11 mouse cellular contexts compared by ENCODE assay signal in genomic region chr1:14464788-14465482, GRCm38 (mm10).
A peak's percentile ranks its signal among the peaks of the same experiment; 100 is the strongest.
DNase-seq lines count a peak whose midpoint lies in the region; ATAC-seq and TF ChIP-seq lines count a peak whose summit lies in the region.
"Had no signal": no experiment of that assay in that cellular context is flagged by ENCODE, and none has a peak within 500 bp of the region (broad histone marks: within the 10 kb centered on the region; RNA-seq: fewer than 3 reads in every experiment).

No protein-coding gene starts in this region.

- no peak for DNase-seq in liver, embryonic 11.5 days (ENCODE audit: low spot score)
- peak; percentile 36 for DNase-seq in brain, embryonic 14.5 days (ENCODE audit: low read depth)
- DNase-seq in heart, postnatal 4 days = peak; percentile 12
- no peak for DNase-seq in limb, embryonic 10.5 days (ENCODE audit: low spot score)
- no peak for DNase-seq in ovary, postnatal 36 days (ENCODE audit: low spot score)
- DNase-seq in thymus, postnatal 36 days = no peak

- no peaks in the 10 kb centered on the region for H3K27me3 ChIP-seq in liver, embryonic 11.5 days (replicated peaks; ENCODE audit: control insufficient read depth, insufficient read depth, low read length)
- no peaks in the 10 kb centered on the region for H3K27me3 ChIP-seq in liver, embryonic 12.5 days (replicated peaks)
- no peaks in the 10 kb centered on the region for H3K27me3 ChIP-seq in limb, embryonic 10.5 days (ENCODE audit: low read depth, poor library complexity, severe bottlenecking)
- H3K27me3 ChIP-seq: limb, embryonic 12.5 days; neural tube, embryonic 12.5 days had no signal

- H3K9ac ChIP-seq in liver, embryonic 11.5 days (ENCODE audit: low read depth, low read length) = no peak overlapping the region
- H3K9ac ChIP-seq in liver, embryonic 12.5 days = no peak overlapping the region
- H3K9ac ChIP-seq: limb, embryonic 12.5 days; neural tube, embryonic 12.5 days had no signal

- H3K9me3 ChIP-seq in liver, embryonic 11.5 days (ENCODE audit: control insufficient read depth, low read length) = no peaks in the 10 kb centered on the region
- no peaks in the 10 kb centered on the region for H3K9me3 ChIP-seq in liver, embryonic 12.5 days (replicated peaks)
- no peaks in the 10 kb centered on the region for H3K9me3 ChIP-seq in limb, embryonic 10.5 days (replicated peaks)
- H3K9me3 ChIP-seq: limb, embryonic 12.5 days; neural tube, embryonic 12.5 days had no signal

- ATAC-seq in liver, embryonic 11.5 days (replicated peaks; ENCODE audit: low FRiP score) = peak; percentile 53
- no peak for ATAC-seq in liver, embryonic 12.5 days
- ATAC-seq in cerebellum, adult (ENCODE audit: insufficient number of reproducible peaks, low FRiP score, low TSS enrichment) = no peak

- TF ChIP-seq CTCF in brain, embryonic 14.5 days (IDR thresholded peaks at IDR 0.05; ENCODE audit: borderline replicate concordance, extremely low read depth, insufficient read depth, insufficient read length) = no peak

- no peak overlapping the region for H3K4me3 ChIP-seq in liver, embryonic 11.5 days (ENCODE audit: low read depth, low read length)
- H3K4me3 ChIP-seq in liver, embryonic 12.5 days = no peak overlapping the region
- no peak overlapping the region for H3K4me3 ChIP-seq in limb, embryonic 10.5 days
- H3K4me3 ChIP-seq: erythroblast, embryonic 14.5 days; limb, embryonic 12.5 days; neural tube, embryonic 12.5 days had no signal

- no peak for TF ChIP-seq POLR2A in brain, embryonic 14.5 days (IDR thresholded peaks at IDR 0.05; ENCODE audit: borderline replicate concordance, extremely low read depth, insufficient read depth, insufficient read length, poor library complexity, severe bottlenecking)

- H3K4me1 ChIP-seq in liver, embryonic 11.5 days (replicated peaks; ENCODE audit: control insufficient read depth, insufficient read depth, low read length) = no peaks in the 10 kb centered on the region; the same call in 1 of the 2 replicates
- H3K4me1 ChIP-seq in liver, embryonic 12.5 days = no peaks in the 10 kb centered on the region
- H3K4me1 ChIP-seq in limb, embryonic 10.5 days = peaks cover 16% of the 10 kb centered on the region

- no peak overlapping the region for H3K4me2 ChIP-seq in liver, embryonic 11.5 days
- H3K4me2 ChIP-seq in liver, embryonic 12.5 days = no peak overlapping the region
- H3K4me2 ChIP-seq: limb, embryonic 12.5 days; neural tube, embryonic 12.5 days had no signal

- WGBS in liver, embryonic 11.5 days = 18% methylated on average over 5 of the region's 5 CpGs
- 13% methylated on average over 5 of the region's 5 CpGs for WGBS in liver, embryonic 12.5 days (ENCODE audit: insufficient replicate concordance)
- WGBS in limb, embryonic 10.5 days = 10% methylated on average over 5 of the region's 5 CpGs

- H3K36me3 ChIP-seq in liver, embryonic 11.5 days (ENCODE audit: control insufficient read depth, insufficient read depth, low read length) = no peaks in the 10 kb centered on the region
- no peaks in the 10 kb centered on the region for H3K36me3 ChIP-seq in liver, embryonic 12.5 days
- no peaks in the 10 kb centered on the region for H3K36me3 ChIP-seq in limb, embryonic 10.5 days
- H3K36me3 ChIP-seq: limb, embryonic 12.5 days; neural tube, embryonic 12.5 days had no signal

- H3K27ac ChIP-seq in liver, embryonic 11.5 days (ENCODE audit: low read depth, low read length) = no peak overlapping the region
- H3K27ac ChIP-seq in liver, embryonic 12.5 days = no peak overlapping the region
- peak overlapping the region; percentile 59 for H3K27ac ChIP-seq in limb, embryonic 10.5 days
- H3K27ac ChIP-seq: limb, embryonic 12.5 days; neural tube, embryonic 12.5 days had no signal

Comparison
In these comparisons a context has a peak if more than half of its experiments do, and no peak if none do; other contexts are left out.
1. DNase-seq: peak in brain, embryonic 14.5 days (single experiment) and heart, postnatal 4 days (single experiment); none in liver, embryonic 11.5 days (single experiment), limb, embryonic 10.5 days (single experiment), ovary, postnatal 36 days (single experiment) and thymus, postnatal 36 days (0 of 2).